Mouse (Mus musculus) brain, embryonic 14.5 days (tissue): ENCODE measurements at regions not wholly inside any gene's neighbourhood (a gene's known extent, or its start where the extent isn't known, plus 50 kb on each side); places are given as distances from the start of the nearest gene placed in this dataset.

ENCODE experiments used
- CTCF ChIP-seq: fragments of 200-500 bp; IDR thresholded peaks from 2 replicates; pipeline ENCODE4 v1.5.1; 2012; ENCODE audit warnings: inconsistent platforms, mild to moderate bottlenecking, moderate library complexity, borderline replicate concordance; ENCODE audit not compliant: insufficient read depth, insufficient read length; ENCODE audit errors: extremely low read depth
- POLR2A ChIP-seq: fragments of 200-500 bp; IDR thresholded peaks from 2 replicates; pipeline ENCODE4 v1.6.1; 2012; ENCODE audit warnings: mild to moderate bottlenecking, inconsistent platforms, borderline replicate concordance; ENCODE audit not compliant: poor library complexity, insufficient read depth, insufficient read length, severe bottlenecking; ENCODE audit errors: extremely low read depth

- no peak for TF ChIP-seq POLR2A
- no peak for TF ChIP-seq CTCF
Observed at GRCm38 (mm10) chrX:162345497-162346143, 186.1 kb upstream of the Nhs start.
